Mouse (Mus musculus) heart, embryonic 13.5 days (tissue): ENCODE measurements around the gene Cyp4a30b. TPM values are rescaled to one million over a fixed set of nuclear protein-coding genes. Genes with fewer than 3 reads are reported as not detected.
"Not testable (repeated sequence)": the region's sequence is repeated elsewhere in the genome, so short reads cannot be mapped to it uniquely, and the experiment has no call there.

Experiments used
- ATAC-seq: fragments of 200-750 bp; cut with Nextera tagmentation; 2 replicates; pipeline ENCODE4 v1.8.0; 2017; ENCODE audit warnings: moderate TSS enrichment; ENCODE audit not compliant: insufficient number of reproducible peaks, low FRiP score, low TSS enrichment; ENCODE audit errors: extremely low read depth
- H3K27ac ChIP-seq: fragments of 300-500 bp; sonication (generic); replicated peaks from 2 replicates; pipeline ENCODE4 v1.5.1; 2015; ENCODE audit warnings: moderate library complexity, mild to moderate bottlenecking, inconsistent platforms
- H3K27me3 ChIP-seq: fragments of 300-500 bp; sonication (generic); replicated peaks from 2 replicates; pipeline ENCODE4 v1.6.1; 2015; ENCODE audit warnings: mild to moderate bottlenecking, inconsistent platforms
- H3K36me3 ChIP-seq: fragments of 300-500 bp; sonication (generic); 2 replicates; pipeline ENCODE4 v1.6.1; 2015; ENCODE audit warnings: mild to moderate bottlenecking, inconsistent platforms
- H3K4me1 ChIP-seq: fragments of 300-500 bp; sonication (generic); 2 replicates; pipeline ENCODE4 v1.6.1; 2015; ENCODE audit warnings: inconsistent platforms
- H3K4me2 ChIP-seq: fragments of 300-500 bp; sonication (generic); 2 replicates; pipeline ENCODE4 v1.6.1; 2015; ENCODE audit warnings: inconsistent platforms, mild to moderate bottlenecking, moderate library complexity
- H3K4me3 ChIP-seq: fragments of 300-500 bp; sonication (generic); 2 replicates; pipeline ENCODE4 v1.5.1; 2015; ENCODE audit warnings: moderate library complexity, mild to moderate bottlenecking, inconsistent platforms
- H3K9ac ChIP-seq: fragments of 300-500 bp; sonication (generic); 2 replicates; pipeline ENCODE4 v1.6.1; 2015; ENCODE audit warnings: inconsistent platforms, mild to moderate bottlenecking, moderate library complexity
- H3K9me3 ChIP-seq: fragments of 300-500 bp; sonication (generic); 2 replicates; pipeline ENCODE4 v1.6.1; 2016; ENCODE audit warnings: inconsistent platforms
- WGBS: fragments of 180-500 bp; shearing (Covaris S2); methylation state at CpG from one replicate; pipeline ENCODE4 v1.1.7; 2015; ENCODE audit warnings: mixed read lengths; 5-methylcytosine and 5-hydroxymethylcytosine counted together
- polyA plus RNA-seq: library from polyadenylated mRNA; unstranded; fragments of >200 nt; fragmentation: Nextera tagmentation; extraction: Ambion mirVana; gene quantifications from 2 replicates; pipeline ENCODE4 v1.2.1, GENCODE M21; 2015

Cyp4a30b gene
- polyA plus RNA-seq, result not detected in 2 replicates

DNA sequence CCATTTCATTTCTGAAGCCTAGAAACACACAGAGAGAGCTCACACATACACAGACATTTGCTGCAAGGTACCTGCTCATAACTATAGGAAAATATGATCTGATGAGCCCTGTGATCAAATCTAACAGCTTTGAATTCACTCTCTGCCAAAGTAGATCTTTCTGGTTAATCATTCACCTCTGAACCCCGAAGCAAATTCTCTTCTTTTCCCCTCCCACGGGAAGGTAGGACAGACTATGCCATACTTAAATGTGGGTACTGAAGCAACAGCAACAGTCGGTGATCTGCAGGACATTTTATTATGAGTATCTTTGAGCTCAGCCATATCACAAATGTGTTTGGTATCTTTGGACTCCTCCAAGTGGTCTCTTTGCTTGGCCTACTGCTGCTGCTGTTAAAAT is at the start of gene Cyp4a30b:
Gene Cyp4a30b, plus strand, starts transcription at position 301 of the 400 bp plus-strand sequence.
- Histone ChIP-seq H3K9ac (no peak within 1 kb of the TSS), H3K36me3 (no peaks in the 10 kb centered on the region), H3K27ac (no peak within 1 kb of the TSS), H3K4me1 (no peaks in the 10 kb centered on the region), H3K4me2 (no peak within 1 kb of the TSS), H3K9me3 (no peaks in the 10 kb centered on the region), H3K4me3 (no peak within 1 kb of the TSS), H3K27me3 (no peaks in the 10 kb centered on the region)
- 62% methylated on average over 3 of the region's 3 CpGs for WGBS
- ATAC-seq, result no peak

DNA sequence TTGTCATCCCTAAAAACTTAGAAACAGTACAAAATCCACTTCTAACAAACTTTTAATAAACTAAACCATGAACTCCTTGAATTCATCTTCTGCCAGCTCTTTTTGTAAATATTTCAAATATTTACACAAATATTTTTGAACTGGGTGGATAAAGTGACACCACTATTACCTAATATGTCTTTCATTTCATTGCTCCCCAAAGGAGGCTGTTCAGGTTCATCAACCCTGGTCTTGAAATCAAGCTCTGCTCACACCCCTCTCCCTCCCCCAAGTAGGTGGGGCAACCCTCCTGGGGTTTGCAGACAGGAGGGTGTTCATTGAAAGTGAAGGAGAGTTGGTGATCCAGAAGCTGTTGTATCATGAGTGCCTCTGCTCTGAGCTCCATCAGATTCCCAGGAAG is 41.1 kb upstream of the Cyp4a30b start, which contains the start of gene Cyp4a12b:
Gene Cyp4a12b, plus strand, starts transcription at position 301 of the 400 bp plus-strand sequence.
- H3K4me3 ChIP-seq, H3K9me3 ChIP-seq, ATAC-seq, H3K36me3 ChIP-seq, H3K4me2 ChIP-seq, H3K4me1 ChIP-seq, H3K27ac ChIP-seq, H3K27me3 ChIP-seq, H3K9ac ChIP-seq: not testable (repeated sequence)

DNA sequence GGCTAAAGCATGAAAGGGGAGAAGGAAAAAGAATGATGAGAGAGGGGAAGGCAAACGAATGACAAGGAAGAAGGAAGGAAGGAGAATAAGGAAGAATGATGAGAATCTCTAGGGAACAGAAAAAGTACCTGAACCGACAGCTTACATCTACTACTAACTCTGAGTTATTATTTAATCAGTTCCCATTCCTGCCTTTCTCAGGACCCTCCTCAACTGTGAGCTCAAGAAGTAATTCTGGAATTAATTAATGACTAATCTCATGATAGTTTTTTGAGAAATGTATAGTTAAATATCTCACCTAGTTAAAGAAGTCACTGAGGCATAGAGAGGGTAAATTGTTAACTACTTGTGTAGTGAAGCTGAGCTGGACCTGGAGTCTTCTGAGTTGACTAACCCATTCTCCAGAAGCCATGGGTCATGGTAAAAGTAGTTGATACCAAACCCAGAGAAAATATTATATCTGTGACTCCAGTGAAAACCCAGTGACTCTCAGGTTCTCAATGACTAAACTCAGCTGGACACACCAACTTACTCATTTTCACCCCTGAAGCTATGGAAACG is 1.7 kb upstream of the Cyp4a30b start:
- no peak for ATAC-seq
- 63% methylated on average over 3 of the region's 3 CpGs for WGBS
- Histone ChIP-seq H3K27me3 (no peaks in the 10 kb centered on the region), H3K4me1 (no peaks in the 10 kb centered on the region), H3K4me2 (no peak overlapping the region), H3K36me3 (no peaks in the 10 kb centered on the region), H3K27ac (no peak overlapping the region), H3K4me3 (no peak overlapping the region), H3K9me3 (no peaks in the 10 kb centered on the region), H3K9ac (no peak overlapping the region)

DNA sequence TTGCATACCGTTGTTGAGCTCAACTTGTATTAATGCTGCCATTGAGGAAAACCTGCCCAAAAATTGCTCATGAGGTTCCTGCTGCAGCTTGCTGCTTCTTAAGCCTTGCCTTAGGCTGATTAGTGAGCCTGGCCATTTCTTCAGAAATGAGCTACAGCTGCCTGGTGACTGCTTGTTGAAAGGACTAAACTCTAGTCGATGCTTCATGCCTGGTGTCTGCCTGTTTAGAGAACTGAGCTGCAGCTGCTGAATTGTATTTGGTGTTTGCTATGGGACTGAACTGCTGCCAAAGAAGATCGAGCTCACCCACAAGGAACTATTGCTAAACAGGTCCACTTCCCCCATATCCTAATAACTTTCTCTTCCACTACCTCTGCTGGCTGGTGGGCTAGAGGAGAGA is 21.2 kb downstream of the Cyp4a30b start:
- WGBS, result 70% methylated on average over 3 of the region's 3 CpGs
- not testable (repeated sequence) for H3K4me3 ChIP-seq, H3K36me3 ChIP-seq, H3K4me2 ChIP-seq, H3K4me1 ChIP-seq, ATAC-seq, H3K27ac ChIP-seq, H3K9ac ChIP-seq, H3K27me3 ChIP-seq, H3K9me3 ChIP-seq

DNA sequence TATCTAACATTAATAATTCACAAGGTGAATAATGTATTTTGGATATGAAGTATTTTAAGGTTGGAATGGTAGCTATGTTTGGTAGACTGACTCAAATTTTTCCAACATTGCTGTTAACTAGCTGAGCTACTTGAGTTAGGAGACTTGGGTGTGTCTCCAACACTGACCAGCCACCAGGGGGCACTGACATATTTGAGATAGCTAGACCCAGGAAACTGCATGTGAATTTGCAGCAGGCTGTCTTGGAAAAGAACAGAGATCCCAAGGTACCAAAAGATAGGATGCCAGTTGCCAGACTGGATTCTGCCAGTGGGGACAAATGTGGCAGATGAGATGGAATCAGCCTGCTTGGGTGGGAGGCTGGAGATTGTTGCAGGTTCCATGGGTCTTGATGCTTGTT is 23.6 kb downstream of the Cyp4a30b start:
- H3K4me2 ChIP-seq, H3K9me3 ChIP-seq, H3K36me3 ChIP-seq, H3K4me1 ChIP-seq, H3K9ac ChIP-seq, ATAC-seq, H3K27ac ChIP-seq, H3K4me3 ChIP-seq, H3K27me3 ChIP-seq: not testable (repeated sequence)

DNA sequence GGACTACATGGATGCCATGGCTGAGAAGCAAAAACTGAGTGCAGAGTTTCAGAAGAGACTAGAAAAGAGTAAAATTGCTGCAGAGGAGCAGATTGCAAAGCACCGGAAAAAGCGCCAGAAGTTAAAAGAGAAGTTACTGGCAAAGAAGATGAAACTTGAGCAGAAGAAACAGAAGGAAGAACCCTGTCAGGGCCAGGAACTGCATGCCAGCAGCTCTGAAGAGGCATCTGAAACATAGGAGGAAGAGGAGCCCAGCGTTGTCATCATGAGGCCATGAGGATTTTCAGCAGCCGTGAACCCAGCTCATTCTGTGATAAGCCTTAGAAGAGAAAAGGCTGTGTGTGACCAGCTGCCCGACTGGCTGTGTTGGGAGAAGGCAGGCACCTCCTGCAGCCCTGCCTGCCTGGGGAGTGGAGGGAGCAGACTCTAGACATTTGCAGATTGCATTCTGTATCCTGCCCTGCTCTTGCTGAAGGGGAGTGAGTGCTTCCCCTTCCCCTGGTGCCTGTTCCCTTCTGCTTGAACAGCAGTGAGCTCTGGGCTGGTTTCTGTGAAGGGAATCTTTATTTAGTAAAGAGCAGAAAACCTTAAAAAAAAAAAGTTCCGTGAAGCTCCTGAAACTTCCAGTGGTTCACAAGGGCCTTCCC is 28.7 kb downstream of the Cyp4a30b start:
- WGBS, result 48% methylated on average over 6 of the region's 6 CpGs
- H3K9ac ChIP-seq, result no peak overlapping the region
- no peak for ATAC-seq
- H3K36me3 ChIP-seq, result no peaks in the 10 kb centered on the region
- H3K4me1 ChIP-seq, result no peaks in the 10 kb centered on the region
- no peak overlapping the region for H3K4me3 ChIP-seq
- no peaks in the 10 kb centered on the region for H3K27me3 ChIP-seq
- H3K9me3 ChIP-seq, result no peaks in the 10 kb centered on the region
- H3K4me2 ChIP-seq, result no peak overlapping the region
- H3K27ac ChIP-seq, result no peak overlapping the region

DNA sequence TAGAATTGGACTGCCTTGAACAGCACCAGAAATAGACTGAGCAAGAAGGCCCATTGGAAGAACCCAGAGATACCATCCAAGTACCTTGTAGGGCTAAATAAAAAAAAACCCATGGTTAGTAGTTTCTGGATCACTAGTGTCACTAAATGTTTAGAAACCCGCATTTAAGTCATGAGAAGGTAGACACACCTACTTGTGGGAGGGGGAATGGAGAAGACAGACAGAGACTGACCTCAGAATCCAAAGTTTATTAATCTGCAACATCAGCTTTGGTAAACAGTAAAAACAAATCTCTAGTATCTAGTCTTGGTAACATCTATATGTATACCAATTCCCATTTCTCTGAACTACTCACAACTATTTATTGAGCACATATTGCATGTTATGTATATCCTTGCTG is 43.6 kb downstream of the Cyp4a30b start, which contains the start of gene Cyp4a14:
Gene Cyp4a14, minus strand, starts transcription at position 142 of the 400 bp plus-strand sequence.
- Histone ChIP-seq H3K4me3 (no peak within 1 kb of the TSS), H3K4me1 (no peaks in the 10 kb centered on the region), H3K9ac (no peak within 1 kb of the TSS), H3K36me3 (no peaks in the 10 kb centered on the region), H3K4me2 (no peak within 1 kb of the TSS), H3K27me3 (no peaks in the 10 kb centered on the region), H3K9me3 (no peaks in the 10 kb centered on the region), H3K27ac (no peak within 1 kb of the TSS)
- no peak for ATAC-seq
- 60% methylated on average over 1 of the region's 1 CpGs for WGBS

DNA sequence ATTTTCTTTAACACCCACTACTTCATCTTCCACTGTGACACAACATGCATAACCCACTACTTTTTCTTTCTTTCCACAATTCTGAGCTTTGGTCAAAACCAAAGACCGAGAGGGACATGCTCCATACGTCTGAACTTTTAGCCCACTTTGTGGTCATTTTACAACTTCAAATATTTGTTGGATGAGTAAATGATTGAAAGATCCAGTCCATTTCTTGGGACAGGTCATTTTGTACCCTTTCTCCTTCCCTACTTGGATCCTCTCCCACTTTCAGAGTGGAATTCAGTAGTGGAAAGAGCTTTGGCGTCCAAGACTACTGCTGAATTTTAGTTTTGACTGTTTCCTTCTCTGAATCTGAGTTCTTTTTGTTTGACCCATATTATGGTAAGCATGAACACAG is 45.1 kb downstream of the Cyp4a30b start:
- no peaks in the 10 kb centered on the region for H3K36me3 ChIP-seq
- H3K27me3 ChIP-seq, result no peaks in the 10 kb centered on the region
- no peak overlapping the region for H3K4me3 ChIP-seq
- no peaks in the 10 kb centered on the region for H3K9me3 ChIP-seq
- no peak overlapping the region for H3K9ac ChIP-seq
- H3K27ac ChIP-seq, result no peak overlapping the region
- no peak overlapping the region for H3K4me2 ChIP-seq
- WGBS, result 78% methylated on average over 3 of the region's 3 CpGs
- ATAC-seq, result no peak
- H3K4me1 ChIP-seq, result no peaks in the 10 kb centered on the region

DNA sequence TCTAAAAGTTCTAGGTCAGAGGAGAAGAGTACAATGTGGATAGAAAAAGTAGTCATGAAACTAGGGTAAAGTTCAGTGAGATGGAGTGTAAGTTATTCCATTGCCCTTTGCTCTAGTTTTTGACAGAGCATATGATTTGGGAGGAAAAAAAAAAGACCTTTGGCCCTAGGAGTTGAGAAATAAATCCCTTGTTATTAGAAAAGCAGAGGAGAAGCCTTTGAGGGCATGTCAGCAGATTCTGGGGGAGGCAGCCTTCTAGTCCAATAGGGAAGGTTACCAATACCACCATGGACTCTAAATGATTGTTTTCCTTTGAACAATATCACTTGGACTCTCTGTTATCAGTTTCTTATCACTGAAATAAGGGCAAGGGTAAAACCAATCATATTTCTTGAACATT is 61.6 kb downstream of the Cyp4a30b start:
- H3K9ac ChIP-seq, H3K27me3 ChIP-seq, H3K9me3 ChIP-seq, H3K4me1 ChIP-seq, H3K4me2 ChIP-seq, ATAC-seq, H3K36me3 ChIP-seq, H3K27ac ChIP-seq, H3K4me3 ChIP-seq: not testable (repeated sequence)

DNA sequence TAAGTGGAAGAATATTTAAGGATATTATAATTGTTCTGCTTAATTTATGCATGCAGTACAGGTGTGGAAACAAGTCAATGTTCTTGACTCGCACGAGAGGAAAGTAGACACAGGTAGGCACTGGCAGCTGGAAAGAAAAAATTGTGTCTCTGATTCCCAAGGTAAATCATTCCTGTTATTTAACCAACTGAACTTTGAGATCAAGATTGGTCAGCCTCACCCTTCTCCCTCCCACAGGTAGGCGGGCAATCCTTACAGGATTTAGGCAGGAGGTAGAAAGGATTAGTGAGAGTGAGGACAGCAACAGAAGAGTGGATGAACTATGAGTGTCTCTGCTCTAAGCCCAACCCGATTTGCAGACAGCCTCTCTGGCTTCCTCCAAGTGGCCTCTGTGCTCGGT is 65.6 kb downstream of the Cyp4a30b start, which contains the start of gene Cyp4a10:
Gene Cyp4a10, plus strand, starts transcription at position 265 of the 400 bp plus-strand sequence.
- ATAC-seq, H3K4me3 ChIP-seq, H3K9me3 ChIP-seq, H3K27ac ChIP-seq, H3K9ac ChIP-seq, H3K27me3 ChIP-seq, H3K36me3 ChIP-seq, H3K4me1 ChIP-seq, H3K4me2 ChIP-seq: not testable (repeated sequence)
- WGBS, result 68% methylated on average over 5 of the region's 5 CpGs

DNA sequence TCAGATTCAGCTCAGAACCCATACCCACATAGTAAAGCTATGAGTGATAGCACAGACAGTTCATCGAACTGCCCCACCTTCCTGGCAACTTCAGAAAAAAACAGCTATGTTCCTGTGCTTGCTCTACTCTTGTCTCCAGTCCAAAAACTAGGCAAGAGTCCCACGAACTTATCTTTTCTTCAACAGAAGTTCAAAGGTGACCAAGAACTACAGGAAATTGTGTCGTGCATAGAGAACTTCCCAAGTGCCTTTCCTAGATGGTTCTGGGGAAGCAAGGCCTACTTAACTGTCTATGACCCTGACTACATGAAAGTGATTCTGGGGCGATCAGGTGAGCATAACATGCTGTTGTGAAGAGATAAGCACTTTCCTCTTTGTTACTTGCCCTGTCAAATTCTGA is 67.0 kb downstream of the Cyp4a30b start:
- WGBS, result 43% methylated on average over 4 of the region's 4 CpGs
- ATAC-seq, result no peak
- Histone ChIP-seq H3K4me2 (no peak overlapping the region), H3K27ac (no peak overlapping the region), H3K4me3 (no peak overlapping the region), H3K9me3 (no peaks in the 10 kb centered on the region), H3K4me1 (no peaks in the 10 kb centered on the region), H3K27me3 (no peaks in the 10 kb centered on the region), H3K36me3 (no peaks in the 10 kb centered on the region), H3K9ac (no peak overlapping the region)
